Mouse (Mus musculus): ENCODE measurements around the gene Irf4.

Gene Irf4

GRCm38 (mm10) chr13:30762224-30762623 is 13.2 kb downstream of the Irf4 start:
- no peak for DNase-seq (ENCODE audit: low spot score in 2 of 2)

- DNase-seq (ENCODE audit: low spot score in 2 of 2): no peak
These were observed 15.2 kb downstream of the Irf4 start for GRCm38 (mm10) chr13:30764014-30764740.

- no peak for DNase-seq (ENCODE audit: low spot score in 2 of 2)
These were observed 16.9 kb downstream of the Irf4 start for GRCm38 (mm10) chr13:30765906-30766305.

- DNase-seq (ENCODE audit: low spot score in 2 of 2): no peak
These were observed 17.8 kb downstream of the Irf4 start for GRCm38 (mm10) chr13:30766636-30767476.

GRCm38 (mm10) chr13:30767477-30768127 is 18.6 kb downstream of the Irf4 start:
- no peak for DNase-seq (ENCODE audit: low spot score in 2 of 2)

- DNase-seq (ENCODE audit: low spot score in 2 of 2): no peak
These were observed 27.0 kb downstream of the Irf4 start for GRCm38 (mm10) chr13:30776021-30776420.

GRCm38 (mm10) chr13:30777678-30778179 is 28.7 kb downstream of the Irf4 start:
- DNase-seq (ENCODE audit: low spot score in 2 of 2): no peak

- no peak for DNase-seq (ENCODE audit: low spot score in 2 of 2)
These were observed 32.9 kb downstream of the Irf4 start for GRCm38 (mm10) chr13:30781905-30782304.

- no peak for DNase-seq (ENCODE audit: low spot score in 2 of 2)
These were observed 33.4 kb downstream of the Irf4 start for GRCm38 (mm10) chr13:30782419-30782818.

- no peak for DNase-seq (ENCODE audit: low spot score in 2 of 2)
These were observed 36.5 kb downstream of the Irf4 start for GRCm38 (mm10) chr13:30785423-30786040.

GRCm38 (mm10) chr13:30786235-30787035 is 37.4 kb downstream of the Irf4 start:
- DNase-seq (ENCODE audit: low spot score in 2 of 2): peak; percentile 42 to 64

GRCm38 (mm10) chr13:30787036-30787320 is 38.0 kb downstream of the Irf4 start:
- DNase-seq (ENCODE audit: low spot score in 2 of 2): no peak

- DNase-seq (ENCODE audit: low spot score in 2 of 2): no peak
These were observed 38.5 kb downstream of the Irf4 start for GRCm38 (mm10) chr13:30787556-30787955.

- DNase-seq (ENCODE audit: low spot score in 2 of 2): no peak
These were observed 38.9 kb downstream of the Irf4 start for GRCm38 (mm10) chr13:30787960-30788359.

GRCm38 (mm10) chr13:30788421-30788820 is 39.4 kb downstream of the Irf4 start:
- no peak for DNase-seq (ENCODE audit: low spot score in 2 of 2)

GRCm38 (mm10) chr13:30790016-30790415 is 41.0 kb downstream of the Irf4 start:
- no peak for DNase-seq (ENCODE audit: low spot score in 2 of 2)

GRCm38 (mm10) chr13:30792308-30792707 is 43.3 kb downstream of the Irf4 start:
- no peak for DNase-seq (ENCODE audit: low spot score in 2 of 2)

GRCm38 (mm10) chr13:30792741-30793140 is 43.7 kb downstream of the Irf4 start:
- DNase-seq (ENCODE audit: low spot score in 2 of 2): no peak

GRCm38 (mm10) chr13:30793196-30793595 is 44.2 kb downstream of the Irf4 start:
- no peak for DNase-seq (ENCODE audit: low spot score in 2 of 2)

- no peak for DNase-seq (ENCODE audit: low spot score in 2 of 2)
These were observed 44.6 kb downstream of the Irf4 start for GRCm38 (mm10) chr13:30793616-30794015.

GRCm38 (mm10) chr13:30795960-30796359 is 46.9 kb downstream of the Irf4 start:
- DNase-seq (ENCODE audit: low spot score in 2 of 2): no peak

All from frontal cortex, postnatal 14 days (tissue).